Mouse (Mus musculus): Measurements from ENCODE around the gene Caap1. TPM values are rescaled to one million over a fixed set of nuclear protein-coding genes. Genes with fewer than 3 reads are reported as not detected.

The Caap1 gene
- polyA plus RNA-seq, 1 experiment from 2014 or later = 26.3 TPM

- H3K4me1 ChIP-seq = peaks cover 19% of the 10 kb centered on the region
- no peaks in the 10 kb centered on the region for H3K27me3 ChIP-seq (ENCODE audit: poor library complexity, severe bottlenecking)
- no peak for DNase-seq (ENCODE audit: extremely low spot score, low spot score)
- H3K9me3 ChIP-seq = no peaks in the 10 kb centered on the region
- H3K36me3 ChIP-seq (replicated peaks) = no peaks in the 10 kb centered on the region
- H3K27ac ChIP-seq = no peak overlapping the region
- 43% methylated on average over 2 of the region's 2 CpGs for WGBS
- no peak overlapping the region for H3K4me3 ChIP-seq
Observed at GRCm38 (mm10) chr4:94559266-94559665, 2.7 kb upstream of the Caap1 start.

GRCm38 (mm10) chr4:94557145-94557544, 549 bp upstream of the Caap1 start:
- peak overlapping the region; percentile 94 for H3K4me3 ChIP-seq
- peak overlapping the region; percentile 90 for H3K27ac ChIP-seq
- peaks cover 19% of the 10 kb centered on the region for H3K4me1 ChIP-seq
- H3K9me3 ChIP-seq = no peaks in the 10 kb centered on the region
- WGBS = 75% methylated on average over 7 of the region's 7 CpGs
- H3K27me3 ChIP-seq (ENCODE audit: poor library complexity, severe bottlenecking) = no peaks in the 10 kb centered on the region
- DNase-seq (ENCODE audit: extremely low spot score, low spot score) = no peak
- H3K36me3 ChIP-seq (replicated peaks) = no peaks in the 10 kb centered on the region

- DNase-seq (ENCODE audit: extremely low spot score, low spot score) = no peak
- Histone ChIP-seq H3K27ac (no peak overlapping the region), H3K4me1 (peaks cover 19% of the 10 kb centered on the region), H3K27me3 (ENCODE audit: poor library complexity, severe bottlenecking) (no peaks in the 10 kb centered on the region), H3K36me3 (replicated peaks) (peaks cover 7% of the 10 kb centered on the region; the same call in 1 of the 2 replicates), H3K4me3 (peak overlapping the region; percentile 94; the same call in 1 of the 2 replicates), H3K9me3 (no peaks in the 10 kb centered on the region)
- WGBS = 93% methylated on average over 5 of the region's 5 CpGs
Observed at GRCm38 (mm10) chr4:94554955-94555494, 1.6 kb downstream of the Caap1 start.

GRCm38 (mm10) chr4:94544321-94544720, 12.3 kb downstream of the Caap1 start:
- no peak overlapping the region for H3K4me3 ChIP-seq
- H3K36me3 ChIP-seq (replicated peaks) = peaks cover 84% of the 10 kb centered on the region
- WGBS = 85% methylated on average over 7 of the region's 7 CpGs
- no peaks in the 10 kb centered on the region for H3K4me1 ChIP-seq
- H3K9me3 ChIP-seq = no peaks in the 10 kb centered on the region
- DNase-seq (ENCODE audit: extremely low spot score, low spot score) = no peak
- no peak overlapping the region for H3K27ac ChIP-seq
- no peaks in the 10 kb centered on the region for H3K27me3 ChIP-seq (ENCODE audit: poor library complexity, severe bottlenecking)

GRCm38 (mm10) chr4:94543041-94543440, 13.6 kb downstream of the Caap1 start:
- Histone ChIP-seq H3K36me3 (replicated peaks) (peaks cover 90% of the 10 kb centered on the region), H3K4me1 (no peaks in the 10 kb centered on the region), H3K27ac (no peak overlapping the region), H3K4me3 (no peak overlapping the region), H3K27me3 (ENCODE audit: poor library complexity, severe bottlenecking) (no peaks in the 10 kb centered on the region), H3K9me3 (no peaks in the 10 kb centered on the region)
- DNase-seq (ENCODE audit: extremely low spot score, low spot score) = no peak
- WGBS = 93% methylated on average over 4 of the region's 4 CpGs

- no peaks in the 10 kb centered on the region for H3K4me1 ChIP-seq
- no peak overlapping the region for H3K4me3 ChIP-seq
- H3K9me3 ChIP-seq = no peaks in the 10 kb centered on the region
- peaks cover 28% of the 10 kb centered on the region for H3K36me3 ChIP-seq (replicated peaks)
- H3K27me3 ChIP-seq (ENCODE audit: poor library complexity, severe bottlenecking) = no peaks in the 10 kb centered on the region
- no peak for DNase-seq (ENCODE audit: extremely low spot score, low spot score)
- no peak overlapping the region for H3K27ac ChIP-seq
Observed at GRCm38 (mm10) chr4:94533205-94533604, 23.4 kb downstream of the Caap1 start.

- no peaks in the 10 kb centered on the region for H3K4me1 ChIP-seq
- H3K27me3 ChIP-seq (ENCODE audit: poor library complexity, severe bottlenecking) = no peaks in the 10 kb centered on the region
- no peak overlapping the region for H3K27ac ChIP-seq
- 97% methylated on average over 1 of the region's 1 CpGs for WGBS
- DNase-seq (ENCODE audit: extremely low spot score, low spot score) = no peak
- no peaks in the 10 kb centered on the region for H3K9me3 ChIP-seq
- H3K4me3 ChIP-seq = no peak overlapping the region
- peaks cover 6% of the 10 kb centered on the region for H3K36me3 ChIP-seq (replicated peaks)
Observed at GRCm38 (mm10) chr4:94529448-94529847, 27.1 kb downstream of the Caap1 start.

GRCm38 (mm10) chr4:94523321-94523720, 33.3 kb downstream of the Caap1 start:
- H3K4me1 ChIP-seq = no peaks in the 10 kb centered on the region
- DNase-seq (ENCODE audit: extremely low spot score, low spot score) = no peak
- H3K4me3 ChIP-seq = no peak overlapping the region
- no peak overlapping the region for H3K27ac ChIP-seq
- peaks cover 3% of the 10 kb centered on the region; the same call in 1 of the 2 replicates for H3K36me3 ChIP-seq (replicated peaks)
- no peaks in the 10 kb centered on the region for H3K27me3 ChIP-seq (ENCODE audit: poor library complexity, severe bottlenecking)
- no peaks in the 10 kb centered on the region for H3K9me3 ChIP-seq

- 70% methylated on average over 4 of the region's 4 CpGs for WGBS
- Histone ChIP-seq H3K4me1 (no peaks in the 10 kb centered on the region), H3K27me3 (ENCODE audit: poor library complexity, severe bottlenecking) (no peaks in the 10 kb centered on the region), H3K27ac (no peak overlapping the region), H3K9me3 (no peaks in the 10 kb centered on the region; the same call in 1 of the 2 replicates), H3K4me3 (no peak overlapping the region), H3K36me3 (replicated peaks) (peaks cover 22% of the 10 kb centered on the region)
- DNase-seq (ENCODE audit: extremely low spot score, low spot score) = no peak
Observed at GRCm38 (mm10) chr4:94517631-94518030, 39.0 kb downstream of the Caap1 start.

GRCm38 (mm10) chr4:94515366-94515765, 41.2 kb downstream of the Caap1 start:
- no peaks in the 10 kb centered on the region; the same call in 1 of the 2 replicates for H3K9me3 ChIP-seq
- H3K27me3 ChIP-seq (ENCODE audit: poor library complexity, severe bottlenecking) = no peaks in the 10 kb centered on the region
- peaks cover 38% of the 10 kb centered on the region for H3K36me3 ChIP-seq (replicated peaks)
- H3K27ac ChIP-seq = no peak overlapping the region
- DNase-seq (ENCODE audit: extremely low spot score, low spot score) = no peak
- no peaks in the 10 kb centered on the region for H3K4me1 ChIP-seq
- WGBS = 74% methylated on average over 3 of the region's 3 CpGs
- H3K4me3 ChIP-seq = no peak overlapping the region

GRCm38 (mm10) chr4:94476749-94477399, 79.7 kb downstream of the Caap1 start:
- H3K36me3 ChIP-seq (replicated peaks) = no peaks in the 10 kb centered on the region

GRCm38 (mm10) chr4:94473286-94473685, 83.3 kb downstream of the Caap1 start:
- 98% methylated on average over 1 of the region's 1 CpGs for WGBS
- Histone ChIP-seq H3K4me3 (no peak overlapping the region), H3K27ac (no peak overlapping the region)

More at GRCm38 (mm10) chr4:94476749-94477399, 79.7 kb downstream of the Caap1 start:
- Histone ChIP-seq H3K9me3 (no peaks in the 10 kb centered on the region), H3K27me3 (ENCODE audit: poor library complexity, severe bottlenecking) (no peaks in the 10 kb centered on the region), H3K4me1 (no peaks in the 10 kb centered on the region), H3K4me3 (no peak overlapping the region), H3K27ac (no peak overlapping the region)
- 92% methylated on average over 18 of the region's 18 CpGs for WGBS
- no peak for DNase-seq (ENCODE audit: extremely low spot score, low spot score)

GRCm38 (mm10) chr4:94459424-94459823, 97.2 kb downstream of the Caap1 start:
- H3K4me3 ChIP-seq = no peak overlapping the region
- 86% methylated on average over 2 of the region's 2 CpGs for WGBS
- H3K4me1 ChIP-seq = no peaks in the 10 kb centered on the region
- H3K9me3 ChIP-seq = no peaks in the 10 kb centered on the region
- no peaks in the 10 kb centered on the region for H3K27me3 ChIP-seq (ENCODE audit: poor library complexity, severe bottlenecking)
- H3K36me3 ChIP-seq (replicated peaks) = peaks cover 25% of the 10 kb centered on the region
- no peak for DNase-seq (ENCODE audit: extremely low spot score, low spot score)
- no peak overlapping the region for H3K27ac ChIP-seq

More at GRCm38 (mm10) chr4:94473286-94473685, 83.3 kb downstream of the Caap1 start:
- H3K9me3 ChIP-seq = no peaks in the 10 kb centered on the region
- H3K4me1 ChIP-seq = no peaks in the 10 kb centered on the region
- DNase-seq (ENCODE audit: extremely low spot score, low spot score) = no peak
- H3K27me3 ChIP-seq (ENCODE audit: poor library complexity, severe bottlenecking) = no peaks in the 10 kb centered on the region
- H3K36me3 ChIP-seq (replicated peaks) = no peaks in the 10 kb centered on the region

Measured in forebrain, embryonic 10.5 days (tissue).